Mouse (Mus musculus): ENCODE measurements around the gene Olfr503. TPM values are rescaled to one million over a fixed set of nuclear protein-coding genes. Genes with fewer than 3 reads are reported as not detected.
"Not testable (repeated sequence)": the region's sequence is repeated elsewhere in the genome, so short reads cannot be mapped to it uniquely, and the experiment has no call there.

Gene Olfr503
- polyA plus RNA-seq (2015; fragmentation: Nextera tagmentation; extraction: Ambion mirVana): not detected in 2 replicates

GRCm38 (mm10) chr7:108544227-108544626 is at the start of gene Olfr503:
Gene Olfr503, plus strand, starts transcription at chr7:108544527.
- H3K27me3 ChIP-seq; H3K27ac ChIP-seq; H3K9ac ChIP-seq; H3K36me3 ChIP-seq; ATAC-seq (replicated peaks; ENCODE audit: low FRiP score); H3K4me1 ChIP-seq; H3K9me3 ChIP-seq (replicated peaks); H3K4me2 ChIP-seq; H3K4me3 ChIP-seq (replicated peaks): not testable (repeated sequence)
- WGBS: 58% methylated on average over 1 of the region's 1 CpGs

- Histone ChIP-seq H3K9ac (no peak within 1 kb of the TSS), H3K36me3 (no peaks in the 10 kb centered on the region), H3K4me1 (no peaks in the 10 kb centered on the region), H3K4me3 (replicated peaks) (no peak within 1 kb of the TSS), H3K27ac (no peak within 1 kb of the TSS), H3K27me3 (no peaks in the 10 kb centered on the region), H3K4me2 (no peak within 1 kb of the TSS), H3K9me3 (replicated peaks) (no peaks in the 10 kb centered on the region)
- 65% methylated on average over 1 of the region's 1 CpGs for WGBS
- ATAC-seq (replicated peaks; ENCODE audit: low FRiP score): no peak
Observed at GRCm38 (mm10) chr7:108524965-108525364, 19.4 kb upstream of the Olfr503 start, which contains the start of gene Olfr502. Gene Olfr502, minus strand, starts transcription at chr7:108525065.

GRCm38 (mm10) chr7:108542416-108542815 is 1.9 kb upstream of the Olfr503 start:
- Histone ChIP-seq H3K9me3 (replicated peaks) (no peaks in the 10 kb centered on the region), H3K4me3 (replicated peaks) (no peak overlapping the region), H3K4me2 (no peak overlapping the region), H3K36me3 (no peaks in the 10 kb centered on the region), H3K27ac (no peak overlapping the region), H3K4me1 (no peaks in the 10 kb centered on the region), H3K27me3 (no peaks in the 10 kb centered on the region), H3K9ac (no peak overlapping the region)
- WGBS: 84% methylated on average over 13 of the region's 13 CpGs
- no peak for ATAC-seq (replicated peaks; ENCODE audit: low FRiP score)

- Histone ChIP-seq H3K4me1 (no peaks in the 10 kb centered on the region), H3K9me3 (replicated peaks) (no peaks in the 10 kb centered on the region), H3K27me3 (no peaks in the 10 kb centered on the region), H3K4me2 (no peak within 1 kb of the TSS), H3K36me3 (no peaks in the 10 kb centered on the region), H3K4me3 (replicated peaks) (no peak within 1 kb of the TSS), H3K9ac (no peak within 1 kb of the TSS), H3K27ac (no peak within 1 kb of the TSS)
- 81% methylated on average over 1 of the region's 1 CpGs for WGBS
- ATAC-seq (replicated peaks; ENCODE audit: low FRiP score): no peak
Observed at GRCm38 (mm10) chr7:108565693-108566092, 21.4 kb downstream of the Olfr503 start, which contains the start of gene Olfr504. Gene Olfr504, minus strand, starts transcription at chr7:108565793.

GRCm38 (mm10) chr7:108589797-108590196 is 45.5 kb downstream of the Olfr503 start:
- Histone ChIP-seq H3K4me1 (no peaks in the 10 kb centered on the region), H3K9ac (no peak overlapping the region), H3K27me3 (no peaks in the 10 kb centered on the region), H3K27ac (no peak overlapping the region), H3K4me2 (no peak overlapping the region), H3K36me3 (no peaks in the 10 kb centered on the region), H3K9me3 (replicated peaks) (no peaks in the 10 kb centered on the region), H3K4me3 (replicated peaks) (no peak overlapping the region)
- 93% methylated on average over 1 of the region's 1 CpGs for WGBS
- ATAC-seq (replicated peaks; ENCODE audit: low FRiP score): no peak

Other genes starting within 250 kb of the Olfr503 start
- not detected in 2 replicates for gene Olfr491, start 231.1 kb upstream of the Olfr503 start, polyA plus RNA-seq (2015; fragmentation: Nextera tagmentation; extraction: Ambion mirVana)
- not detected in 2 replicates for gene Olfr492, start 220.9 kb upstream of the Olfr503 start, polyA plus RNA-seq (2015; fragmentation: Nextera tagmentation; extraction: Ambion mirVana)
- not detected in 2 replicates for gene Olfr493, start 197.5 kb upstream of the Olfr503 start, polyA plus RNA-seq (2015; fragmentation: Nextera tagmentation; extraction: Ambion mirVana)
- not detected in 2 replicates for gene Olfr494, start 179.2 kb upstream of the Olfr503 start, polyA plus RNA-seq (2015; fragmentation: Nextera tagmentation; extraction: Ambion mirVana)
- not detected in 2 replicates for gene Olfr495, start 151.4 kb upstream of the Olfr503 start, polyA plus RNA-seq (2015; fragmentation: Nextera tagmentation; extraction: Ambion mirVana)
- not detected in 2 replicates for gene Olfr497, start 124.1 kb upstream of the Olfr503 start, polyA plus RNA-seq (2015; fragmentation: Nextera tagmentation; extraction: Ambion mirVana)
- not detected in 2 replicates for gene Olfr498, start 79.2 kb upstream of the Olfr503 start, polyA plus RNA-seq (2015; fragmentation: Nextera tagmentation; extraction: Ambion mirVana)
- not detected in 2 replicates for gene Olfr502, start 19.5 kb upstream of the Olfr503 start, polyA plus RNA-seq (2015; fragmentation: Nextera tagmentation; extraction: Ambion mirVana)
- gene Olfr504, start 21.3 kb downstream of the Olfr503 start, polyA plus RNA-seq (2015; fragmentation: Nextera tagmentation; extraction: Ambion mirVana): not detected in 2 replicates
- 0.04 TPM in 1 of 2 replicates, not detected in the other for gene Olfr506, start 66.3 kb downstream of the Olfr503 start, polyA plus RNA-seq (2015; fragmentation: Nextera tagmentation; extraction: Ambion mirVana)
- gene Olfr507, start 77.3 kb downstream of the Olfr503 start, polyA plus RNA-seq (2015; fragmentation: Nextera tagmentation; extraction: Ambion mirVana): not detected in 2 replicates
- gene Olfr508, start 85.5 kb downstream of the Olfr503 start, polyA plus RNA-seq (2015; fragmentation: Nextera tagmentation; extraction: Ambion mirVana): not detected in 2 replicates
- gene Olfr509, start 107.4 kb downstream of the Olfr503 start, polyA plus RNA-seq (2015; fragmentation: Nextera tagmentation; extraction: Ambion mirVana): 0.04 TPM in 1 of 2 replicates, not detected in the other
- gene Olfr510, start 121.9 kb downstream of the Olfr503 start, polyA plus RNA-seq (2015; fragmentation: Nextera tagmentation; extraction: Ambion mirVana): not detected in 2 replicates
- gene Olfr512, start 168.8 kb downstream of the Olfr503 start, polyA plus RNA-seq (2015; fragmentation: Nextera tagmentation; extraction: Ambion mirVana): not detected in 2 replicates
- not detected in 2 replicates for gene Olfr513, start 206.4 kb downstream of the Olfr503 start, polyA plus RNA-seq (2015; fragmentation: Nextera tagmentation; extraction: Ambion mirVana)